Mouse (Mus musculus) stomach, postnatal 0 days (tissue): ENCODE measurements around the gene Syap1. TPM values are rescaled to one million over a fixed set of nuclear protein-coding genes. Genes with fewer than 3 reads are reported as not detected.
A peak's percentile ranks its signal among the peaks of the same experiment; 100 is the strongest.

Experiments used
- ATAC-seq: fragments of 200-750 bp; cut with Nextera tagmentation; 2 replicates; pipeline ENCODE4 v1.8.0; 2017; ENCODE audit not compliant: low FRiP score, low TSS enrichment
- DNase-seq: peaks from one replicate; pipeline ENCODE4 v3.0.0-alpha.2; 2016; ENCODE audit warnings: low spot score
- H3K27ac ChIP-seq: fragments of 300-500 bp; sonication (generic); replicated peaks from 2 replicates; pipeline ENCODE4 v1.5.1; 2014; ENCODE audit warnings: mild to moderate bottlenecking, control low read depth
- H3K27me3 ChIP-seq: fragments of 300-500 bp; sonication (generic); 2 replicates; pipeline ENCODE4 v1.6.1; 2014; ENCODE audit warnings: low read length; ENCODE audit not compliant: control insufficient read depth, insufficient read depth
- H3K36me3 ChIP-seq: fragments of 300-500 bp; sonication (generic); 2 replicates; pipeline ENCODE4 v1.6.1; 2014; ENCODE audit warnings: low read length, mixed read lengths; ENCODE audit not compliant: control insufficient read depth, insufficient read depth
- H3K4me1 ChIP-seq: fragments of 300-500 bp; sonication (generic); replicated peaks from 2 replicates; pipeline ENCODE4 v1.6.1; 2014; ENCODE audit warnings: antibody characterized with exemption; ENCODE audit not compliant: control insufficient read depth, insufficient read depth
- H3K4me2 ChIP-seq: fragments of 300-500 bp; sonication (generic); replicated peaks from 2 replicates; pipeline ENCODE4 v1.6.1; 2014; ENCODE audit warnings: low read depth, mild to moderate bottlenecking, control low read depth, moderate library complexity
- H3K4me3 ChIP-seq: fragments of 300-500 bp; sonication (generic); 2 replicates; pipeline ENCODE4 v1.5.1; 2014; ENCODE audit warnings: low read depth, low read length, control low read depth
- H3K9ac ChIP-seq: fragments of 300-500 bp; sonication (generic); 2 replicates; pipeline ENCODE4 v1.6.1; 2014; ENCODE audit warnings: mild to moderate bottlenecking, low read length, control low read depth, mixed read lengths
- H3K9me3 ChIP-seq: fragments of 300-500 bp; sonication (generic); 2 replicates; pipeline ENCODE4 v1.6.1; 2016; ENCODE audit warnings: low read length; ENCODE audit not compliant: control insufficient read depth
- CTCF ChIP-seq: IDR thresholded peaks from 2 replicates; pipeline ENCODE4 v1.5.1; 2016; ENCODE audit warnings: antibody characterized with exemption, low read depth, mild to moderate bottlenecking, moderate library complexity
- EP300 ChIP-seq: optimal IDR thresholded peaks from 2 replicates; pipeline ENCODE3; 2016; ENCODE audit warnings: antibody characterized with exemption
- WGBS: fragments of 180-500 bp; shearing (Covaris S2); extraction: QIAGEN DNeasy Blood & Tissue Kit; methylation state at CpG from one replicate; pipeline ENCODE4 v1.1.7; 2014; 5-methylcytosine and 5-hydroxymethylcytosine counted together
- microRNA counts: library from miRNA; unstranded; fragments of <30 nt; microRNA quantifications from one replicate; lab custom pipeline; 2015
- microRNA-seq: library from miRNA; unstranded; fragments of <30 nt; microRNA quantifications from one replicate; pipeline ENCODE4, GENCODE M21; 2016
- polyA plus RNA-seq: library from polyadenylated mRNA; unstranded; fragments of >200 nt; fragmentation: Nextera tagmentation; extraction: Ambion mirVana; gene quantifications from 2 replicates; pipeline ENCODE4 v1.2.1, GENCODE M21; 2015

Gene Syap1
- polyA plus RNA-seq, 1 experiment from 2014 or later: 40.6 TPM

- Histone ChIP-seq H3K4me3 (peak overlapping the region; percentile 50; the same call in 1 of the 2 replicates), H3K36me3 (no peaks in the 10 kb centered on the region), H3K9ac (no peak overlapping the region), H3K27ac (no peak overlapping the region), H3K27me3 (no peaks in the 10 kb centered on the region), H3K9me3 (no peaks in the 10 kb centered on the region), H3K4me2 (peak overlapping the region; percentile 77), H3K4me1 (no peaks in the 10 kb centered on the region)
- WGBS: 35% methylated on average over 6 of the region's 6 CpGs
- DNase-seq (no peak), ATAC-seq (no peak)
- no peak for TF ChIP-seq CTCF
- TF ChIP-seq EP300: no peak
These were observed 60.2 kb downstream of the Syap1 start for GRCm38 (mm10) chrX:162828016-162828415.

MicroRNAs within 50 kb of the gene (microRNA counts, 519-probe panel; counts per million panel counts)
- microRNA mmu-miR-3473 (lab: Ali Mortazavi, UCI): not detected

Small RNAs within 50 kb of the gene (microRNA-seq; reads per million reads assigned to microRNA genes)
- not detected for gene Mir3473a

Other genes with a start within 250 kb of the Syap1 start
- 0.72 and 1.0 TPM in 2 replicates for gene Reps2, start 244.8 kb downstream of the Syap1 start, polyA plus RNA-seq
- 269 and 276 TPM in 2 replicates for gene Rbbp7, start 128.0 kb downstream of the Syap1 start, polyA plus RNA-seq
- 5.7 and 6.2 TPM in 2 replicates for gene Txlng, start 59.0 kb downstream of the Syap1 start, polyA plus RNA-seq
- gene Ctps2, start 12.8 kb upstream of the Syap1 start, polyA plus RNA-seq: 39.1 and 40.9 TPM in 2 replicates
- gene S100g, start 76.2 kb upstream of the Syap1 start, polyA plus RNA-seq: 235 and 318 TPM in 2 replicates